Mouse (Mus musculus): ENCODE measurements around the gene Grin1.

GRCm38 (mm10) chr2:25272515-25272914 is 46.5 kb downstream of the Grin1 start:
- TF ChIP-seq CTCF (IDR thresholded peaks at IDR 0.05; ENCODE audit: extremely low read depth, insufficient read depth, low read length) = no peak
- TF ChIP-seq POLR2A (IDR thresholded peaks at IDR 0.05; ENCODE audit: extremely low read depth, insufficient read depth, low read length) = no peak

Data from cortical plate, adult 2 months (tissue).